Mouse (Mus musculus) retina, adult 2 months (tissue): ENCODE data around the gene Washc2.
A peak's percentile ranks its signal among the peaks of the same experiment; 100 is the strongest.

Source experiments
- DNase-seq: peaks from one replicate; pipeline ENCODE4 v3.0.0-alpha.2; 2012; ENCODE audit warnings: low read depth, low spot score

Gene Washc2

DNA sequence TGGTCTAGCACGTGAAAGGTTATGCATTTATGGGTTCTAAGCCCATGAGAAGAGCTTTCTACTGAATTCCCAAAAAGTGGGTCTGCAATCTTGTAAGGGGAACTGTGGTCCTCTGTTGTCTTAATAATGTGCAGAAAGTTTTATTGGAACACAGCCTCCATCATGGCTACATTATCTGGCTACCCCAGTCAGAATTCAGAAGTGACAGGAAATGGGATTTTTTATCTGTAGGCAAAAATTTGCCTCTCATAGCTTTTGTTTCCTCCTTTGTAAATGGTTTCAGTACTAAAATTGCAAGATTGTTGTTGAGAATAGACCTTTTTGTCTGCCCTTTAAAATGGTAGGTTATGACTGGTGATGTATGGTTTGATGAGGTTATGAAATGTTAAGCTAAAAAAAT is 55.0 kb downstream of the Washc2 start:
- no peak for DNase-seq

DNA sequence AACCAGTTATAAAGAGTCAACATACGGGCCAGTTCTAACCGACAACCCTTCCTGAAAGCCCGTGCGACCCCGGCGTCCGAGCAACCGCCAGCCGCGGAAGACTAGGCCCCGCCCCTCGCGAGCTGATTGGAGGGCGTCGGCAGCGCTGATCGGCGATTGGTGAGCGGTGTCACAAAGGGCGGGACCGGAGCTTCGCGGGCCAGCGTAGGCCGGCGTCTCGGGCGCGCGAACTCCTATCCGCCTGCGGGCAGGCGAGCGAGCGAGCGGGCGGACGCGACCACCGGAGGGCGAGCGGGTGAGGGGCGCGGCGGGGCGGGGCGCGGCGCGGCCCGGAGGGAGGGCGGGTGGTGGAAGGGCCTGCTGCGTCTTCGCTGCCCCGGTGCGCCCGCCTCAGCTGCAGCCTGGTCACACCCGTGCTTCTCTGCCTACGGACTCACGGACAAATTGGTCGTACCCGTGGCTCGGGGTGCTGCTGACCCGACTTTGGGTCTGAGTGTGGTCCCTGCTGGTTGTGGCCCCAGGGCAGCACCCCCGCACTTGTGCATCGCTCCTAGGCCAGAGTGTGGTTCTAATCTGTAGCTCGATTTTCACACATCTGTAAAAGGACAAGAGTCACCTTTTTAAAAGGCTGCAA is 56.3 kb downstream of the Washc2 start, which contains the start of gene Zfand4:
Zfand4 (plus strand) TSS at position 205 of the 634 bp plus-strand sequence.
- peak; percentile 69 for DNase-seq

DNA sequence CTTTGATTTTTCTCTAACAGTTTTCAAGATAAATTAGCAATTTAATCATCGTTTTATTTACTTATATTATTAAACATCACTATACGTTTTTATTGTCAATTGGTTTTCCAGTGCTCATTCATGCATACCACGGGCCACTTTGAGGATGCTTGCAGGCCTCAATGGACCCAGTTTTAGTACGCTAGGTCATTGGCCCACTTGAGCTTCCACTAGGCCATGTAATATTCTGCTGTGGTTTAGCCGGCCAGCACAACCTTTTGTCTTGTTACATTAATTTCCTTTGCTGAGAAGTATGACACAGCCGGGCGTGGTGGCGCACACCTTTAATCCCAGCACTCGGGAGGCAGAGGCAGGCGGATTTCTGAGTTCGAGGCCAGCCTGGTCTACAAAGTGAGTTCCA is 57.0 kb downstream of the Washc2 start:
- DNase-seq, result no peak

DNA sequence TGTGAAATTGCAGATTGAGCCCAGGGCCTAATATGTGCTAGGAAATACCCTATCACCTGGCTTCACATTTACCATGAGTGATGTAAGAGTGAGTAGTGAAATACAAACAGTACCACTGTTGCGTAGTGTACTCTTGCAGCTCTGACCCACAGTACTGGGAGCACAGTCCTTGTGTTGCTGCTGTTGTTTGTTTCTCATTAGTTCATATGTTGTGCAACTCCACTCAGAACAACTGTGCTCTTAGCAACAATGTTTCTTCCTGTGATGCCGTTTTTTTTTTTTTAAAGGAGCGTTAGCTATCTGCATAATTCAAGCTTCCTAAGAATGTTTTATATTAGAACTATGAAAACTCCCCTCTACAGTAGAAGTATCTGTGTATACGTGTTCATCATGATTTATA is 57.8 kb downstream of the Washc2 start:
- no peak for DNase-seq

DNA sequence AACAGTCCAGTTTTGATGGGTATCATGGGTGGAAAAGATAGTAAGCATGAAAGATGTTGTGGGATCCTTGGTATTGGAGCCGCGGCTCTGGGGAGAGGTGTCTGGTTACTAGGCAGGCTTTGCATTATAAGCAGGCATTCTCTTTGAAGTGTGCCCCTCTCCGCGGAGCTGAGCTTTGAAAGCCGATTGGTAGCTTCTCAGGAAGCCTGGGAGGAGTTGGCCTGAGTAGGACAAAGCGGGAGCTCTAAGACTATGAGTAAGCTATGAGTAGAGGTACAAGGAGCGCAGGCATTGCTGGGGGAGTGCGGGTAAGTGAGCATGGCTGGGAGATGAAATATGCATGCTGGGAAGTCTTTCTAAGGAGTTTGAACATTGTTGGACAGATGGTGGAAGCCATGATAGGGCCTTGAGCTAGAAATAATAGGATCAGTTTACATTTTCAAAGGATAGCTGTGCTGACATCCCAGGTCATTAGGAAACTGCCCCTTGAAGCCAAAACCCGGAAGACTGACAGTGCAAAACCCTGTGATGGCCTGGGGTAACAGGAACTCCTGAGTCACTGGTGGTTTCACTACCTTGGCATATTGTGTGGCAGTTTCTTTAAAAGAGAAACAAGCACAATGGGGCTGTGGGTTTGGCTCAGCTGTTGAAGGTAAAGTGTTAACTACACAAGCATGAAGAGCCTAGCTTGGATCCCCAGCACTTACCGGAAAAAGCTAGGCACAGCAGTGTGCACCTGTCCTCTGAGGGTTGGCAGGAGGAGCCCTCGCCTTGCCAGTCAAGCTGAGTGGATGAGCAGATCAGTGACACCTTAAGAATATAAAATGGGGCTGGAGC is 58.7 kb downstream of the Washc2 start:
- DNase-seq, result no peak

DNA sequence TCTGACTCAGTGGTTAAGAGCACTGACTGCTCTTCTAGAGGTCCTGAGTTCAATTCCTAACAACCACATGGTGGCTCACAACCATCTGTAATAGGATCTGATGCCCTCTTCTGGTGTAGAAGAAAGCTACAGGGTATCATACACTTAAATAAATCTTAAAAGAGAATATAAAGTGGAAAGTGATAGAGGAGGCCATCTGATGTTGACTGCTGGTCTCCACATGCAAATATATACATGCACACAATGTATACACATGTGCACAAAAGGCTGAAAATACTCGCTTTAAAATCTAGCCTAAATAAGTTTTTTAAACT is 59.2 kb downstream of the Washc2 start:
- no peak for DNase-seq

DNA sequence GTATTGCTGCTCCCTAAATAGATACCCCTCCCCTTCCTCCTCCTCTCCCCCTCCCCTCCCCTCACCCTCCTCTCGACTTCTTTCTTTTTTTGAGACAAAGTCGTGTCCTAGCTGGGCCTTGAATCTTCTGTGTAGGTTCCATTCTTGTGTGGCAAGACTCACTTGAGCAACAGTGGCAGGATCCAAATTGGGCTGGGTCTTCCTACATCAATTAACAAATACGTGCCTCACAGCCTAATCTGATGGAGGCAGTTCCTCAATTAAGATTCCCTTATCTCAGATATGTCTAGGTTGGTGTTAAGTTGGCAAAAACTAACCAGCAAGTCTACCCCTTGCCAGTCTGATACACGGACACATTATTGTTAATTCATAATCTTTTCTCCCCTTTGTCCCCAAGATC is 67.9 kb downstream of the Washc2 start:
- no peak for DNase-seq

DNA sequence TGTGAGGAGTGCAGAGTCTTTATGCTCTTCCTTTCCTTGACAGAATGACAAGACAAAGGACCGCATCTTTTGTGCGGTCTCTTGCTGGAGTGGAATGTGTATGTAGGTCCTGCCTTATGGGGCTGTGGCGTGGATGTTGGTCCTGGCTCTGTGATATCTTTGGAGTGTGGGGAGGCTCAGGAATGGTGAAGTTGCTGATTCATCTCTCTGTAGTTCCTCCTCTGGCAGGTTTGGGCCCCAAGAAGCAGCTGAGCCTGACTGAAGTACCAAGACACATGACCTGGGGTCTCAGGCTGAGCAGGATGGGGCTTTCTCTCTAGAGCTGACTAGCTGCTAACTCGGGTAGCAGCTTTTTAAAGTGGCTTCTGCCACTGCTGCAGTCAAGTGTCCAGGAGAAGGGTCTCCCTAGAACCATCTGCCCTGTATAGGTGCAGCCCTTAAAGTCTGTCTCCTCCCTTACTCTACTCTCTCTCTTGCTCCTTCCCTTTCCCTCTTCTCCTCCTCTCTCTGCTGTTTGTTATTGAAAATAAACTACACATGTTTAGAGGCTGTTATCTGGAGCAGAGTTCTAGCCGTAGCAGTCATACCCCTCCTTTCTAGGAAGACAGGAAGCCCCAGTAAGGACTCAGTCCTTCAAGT is 71.0 kb downstream of the Washc2 start:
- DNase-seq, result no peak

DNA sequence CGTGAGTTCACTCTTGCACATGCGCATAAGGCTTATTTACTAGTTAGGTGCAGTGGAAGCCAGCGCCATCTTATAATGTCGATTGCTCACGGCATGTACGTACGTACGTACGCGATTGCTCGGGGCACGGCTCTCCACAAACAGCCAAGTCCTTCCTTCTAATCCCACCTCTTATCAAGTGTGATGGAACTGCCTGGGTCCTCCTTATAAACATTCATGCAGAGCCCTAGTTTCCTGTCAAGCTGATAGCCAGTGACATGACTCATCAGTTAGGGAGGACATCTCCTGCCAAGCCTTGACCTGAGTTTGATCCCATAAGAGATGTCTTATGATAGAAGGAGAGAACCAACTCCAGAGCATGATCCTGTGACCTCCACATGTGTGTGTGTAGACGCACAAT is 73.2 kb downstream of the Washc2 start:
- no peak for DNase-seq

DNA sequence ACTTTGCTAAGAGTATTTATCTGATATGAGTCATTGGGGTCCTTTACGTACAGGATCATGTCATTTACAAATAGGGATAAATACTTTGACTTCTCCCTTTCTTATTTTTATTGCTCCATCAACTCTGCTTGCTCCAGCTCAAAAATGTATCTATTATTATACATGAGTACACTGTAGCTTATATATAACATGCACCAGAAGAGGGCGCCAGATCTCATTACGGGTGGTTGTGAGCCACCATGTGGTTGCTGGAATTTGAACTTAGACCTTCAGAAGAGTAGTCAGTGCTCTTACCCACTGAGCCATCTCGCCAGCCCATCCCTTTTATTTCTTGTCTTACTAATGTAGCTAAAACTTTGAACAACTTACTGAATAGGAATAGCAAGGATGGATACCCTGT is 74.7 kb downstream of the Washc2 start:
- no peak for DNase-seq

DNA sequence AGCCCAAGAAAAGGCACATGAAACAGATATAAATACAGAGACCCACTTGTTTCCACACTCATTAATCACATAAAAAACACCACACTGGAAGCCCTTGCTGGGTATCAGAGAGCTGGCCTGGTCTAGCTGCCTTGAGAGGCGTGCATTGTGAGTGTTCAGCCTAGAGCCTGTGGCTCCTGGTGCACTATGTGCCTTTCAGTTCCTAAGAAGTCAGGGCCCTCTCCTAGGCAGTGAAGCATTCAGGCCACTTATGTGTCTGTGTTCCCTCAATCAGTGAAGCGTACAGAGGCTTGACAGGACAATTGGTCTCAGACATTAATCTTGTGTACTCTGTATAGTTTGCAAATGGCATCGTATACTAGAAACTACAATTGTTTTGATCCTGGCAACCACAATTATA is 75.4 kb downstream of the Washc2 start:
- no peak for DNase-seq

DNA sequence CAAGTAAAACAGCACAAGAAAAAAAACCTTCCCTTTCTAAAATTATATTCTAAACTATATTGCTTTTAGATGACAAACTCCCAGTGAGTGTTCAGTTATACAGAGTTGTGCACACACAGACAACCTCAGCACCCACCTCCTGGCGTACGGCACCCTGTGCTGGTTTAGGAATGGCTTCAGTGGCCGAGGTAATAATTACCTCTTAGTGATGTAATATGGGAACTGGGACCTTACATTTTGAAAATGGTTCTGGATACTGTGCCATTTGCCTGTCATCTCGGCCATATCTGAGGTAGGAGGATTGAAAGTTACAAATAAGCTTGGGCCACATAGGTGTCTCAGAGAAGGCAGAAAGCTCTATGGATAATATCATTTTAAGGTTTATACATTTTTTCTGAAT is 78.5 kb downstream of the Washc2 start:
- DNase-seq, result no peak

DNA sequence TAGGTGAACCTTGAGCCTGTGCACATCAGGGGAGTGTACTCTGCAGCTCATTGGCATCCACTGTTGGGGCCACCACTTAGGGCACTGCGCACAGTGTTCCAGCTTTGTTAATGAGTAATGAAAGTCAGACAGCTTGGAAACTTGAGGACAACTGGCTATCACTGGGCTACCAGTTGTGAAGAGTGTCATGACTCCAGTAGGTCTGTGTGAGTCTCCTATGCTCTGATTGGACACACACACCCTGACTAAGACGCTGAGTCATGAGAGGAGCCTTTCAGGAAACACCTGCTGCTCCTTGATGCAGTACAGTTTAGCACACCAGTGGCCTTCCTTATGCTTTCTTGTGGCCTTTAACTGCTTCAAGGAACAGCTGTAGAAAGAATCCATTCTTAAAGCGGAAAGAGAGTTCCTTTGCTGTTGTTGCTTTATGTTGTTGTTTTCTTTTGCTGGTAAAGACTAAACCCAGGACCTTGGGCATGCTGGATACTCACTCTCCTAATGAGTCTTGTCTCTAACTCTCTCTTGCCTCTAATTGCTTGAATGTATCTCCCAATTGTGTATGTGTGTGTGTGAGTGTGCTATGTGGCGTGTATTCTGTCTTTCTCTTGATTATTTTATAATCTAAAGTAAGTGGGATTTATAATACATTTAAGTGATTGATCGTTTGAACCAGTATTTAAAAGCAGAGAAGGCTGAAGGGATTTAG is 79.2 kb downstream of the Washc2 start:
- DNase-seq, result no peak

DNA sequence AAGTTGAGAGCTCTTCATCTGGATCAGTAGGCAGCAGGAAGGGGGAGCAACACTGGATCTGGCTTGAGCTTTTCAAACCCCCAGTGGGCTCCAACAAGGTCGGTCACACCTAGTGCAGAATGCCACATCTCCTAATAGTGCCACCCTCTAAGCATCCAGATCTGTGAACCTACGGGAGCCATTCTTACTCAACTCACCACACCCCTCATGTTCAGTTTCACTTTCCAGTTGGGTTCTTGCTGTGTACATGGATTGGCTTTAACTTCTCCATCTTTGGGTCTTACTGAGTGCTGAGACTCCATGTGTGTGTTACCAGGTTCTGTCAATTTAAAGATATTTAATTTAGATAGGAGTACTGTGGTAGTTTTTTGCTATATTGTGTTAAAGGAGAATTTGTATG is 103.6 kb downstream of the Washc2 start:
- no peak for DNase-seq
